Comparison of ENCODE assay signal across 28 mouse cellular contexts in the genomic region with DNA sequence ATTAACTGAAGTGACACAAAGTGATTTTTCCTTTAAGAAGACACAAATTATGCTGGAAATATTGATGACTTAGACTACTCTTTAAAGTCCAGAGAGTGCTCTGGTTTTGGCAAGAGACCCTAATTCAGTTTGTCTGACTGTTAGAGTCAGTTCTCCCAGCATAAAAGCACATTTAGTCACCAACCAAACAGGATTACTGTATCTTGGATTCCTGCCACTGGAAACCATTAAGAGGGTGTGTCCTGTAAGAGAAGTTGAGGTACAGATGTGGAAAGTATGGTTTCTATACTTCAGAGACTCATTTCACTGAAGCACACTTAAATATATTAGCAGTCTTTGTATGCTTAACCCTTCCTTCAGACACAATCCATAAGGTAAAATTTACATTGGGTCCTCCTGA.
A peak's percentile ranks its signal among the peaks of the same experiment; 100 is the strongest.
DNase-seq lines count a peak whose midpoint lies in the region; ATAC-seq and TF ChIP-seq lines count a peak whose summit lies in the region.
"Had no signal": no experiment of that assay in that cellular context is flagged by ENCODE, and none has a peak within 500 bp of the region (broad histone marks: within the 10 kb centered on the region; RNA-seq: fewer than 3 reads in every experiment).

No protein-coding gene starts in this region.

- H3K4me2 ChIP-seq in limb, embryonic 14.5 days (replicated peaks; ENCODE audit: low read depth, low read length, severe bottlenecking), result no peak overlapping the region
- peak overlapping the region; percentile 14 for H3K4me2 ChIP-seq in myocyte (ENCODE audit: low read depth)
- H3K4me2 ChIP-seq: embryonic facial prominence, embryonic 12.5 days; forebrain, embryonic 12.5 days had no signal

- peaks cover 3% of the 10 kb centered on the region; the same call in 1 of the 2 replicates for H3K4me1 ChIP-seq in limb, embryonic 14.5 days (ENCODE audit: control insufficient read depth, insufficient read depth, low read length)
- H3K4me1 ChIP-seq in limb, embryonic 10.5 days, result no peaks in the 10 kb centered on the region
- no peaks in the 10 kb centered on the region; the same call in 1 of the 2 replicates for H3K4me1 ChIP-seq in embryonic fibroblast, embryonic 13.5 days (ENCODE audit: control insufficient read depth, insufficient read depth, low read length)
- H3K4me1 ChIP-seq: embryonic facial prominence, embryonic 12.5 days; forebrain, embryonic 10.5 days; forebrain, embryonic 12.5 days had no signal

- H3K36me3 ChIP-seq in limb, embryonic 14.5 days (ENCODE audit: control insufficient read depth, insufficient read depth, low read length), result no peaks in the 10 kb centered on the region
- no peaks in the 10 kb centered on the region for H3K36me3 ChIP-seq in limb, embryonic 10.5 days
- H3K36me3 ChIP-seq in myocyte (ENCODE audit: control insufficient read depth, insufficient read depth), result no peaks in the 10 kb centered on the region
- H3K36me3 ChIP-seq: embryonic facial prominence, embryonic 12.5 days; forebrain, embryonic 10.5 days; forebrain, embryonic 12.5 days; G1E had no signal

- TF ChIP-seq POLR2A in limb, embryonic 14.5 days (IDR thresholded peaks at IDR 0.05; ENCODE audit: borderline replicate concordance, extremely low read depth, insufficient read depth, insufficient read length), result no peak
- TF ChIP-seq POLR2A in embryonic fibroblast, embryonic 13.5 days (IDR thresholded peaks at IDR 0.05; ENCODE audit: low read depth, low read length), result no peak
- no peak for TF ChIP-seq POLR2A in myocyte (IDR thresholded peaks at IDR 0.05; ENCODE audit: insufficient read length, low read depth)

- peak; percentile 50; the same call in 1 of the 2 replicates for ATAC-seq in limb, embryonic 14.5 days (ENCODE audit: low FRiP score, low read depth)
- no peak for ATAC-seq in granulocyte monocyte progenitor cell, adult 5-6 weeks (replicated peaks; ENCODE audit: poor library complexity, severe bottlenecking)
- ATAC-seq: CD4-positive, CD25-positive, alpha-beta regulatory T cell, adult 4 months; forebrain, embryonic 14.5 days; forebrain, embryonic 16.5 days had no signal

- H3K9me3 ChIP-seq in limb, embryonic 14.5 days (ENCODE audit: control insufficient read depth, low read length), result no peaks in the 10 kb centered on the region
- no peaks in the 10 kb centered on the region for H3K9me3 ChIP-seq in limb, embryonic 10.5 days (replicated peaks)
- H3K9me3 ChIP-seq: embryonic facial prominence, embryonic 12.5 days; forebrain, embryonic 10.5 days; forebrain, embryonic 12.5 days had no signal

- peak; percentile 82 for DNase-seq in limb, embryonic 14.5 days (ENCODE audit: low spot score)
- DNase-seq in limb, embryonic 10.5 days (ENCODE audit: low spot score), result no peak
- peak; percentile 56 for DNase-seq in NIH3T3 (ENCODE audit: low read depth)
- DNase-seq in thymus, postnatal 0 days (ENCODE audit: low spot score), result no peak
- DNase-seq in thymus, postnatal 4 days, result no peak
- DNase-seq: adrenal gland, adult 2 months; adrenal gland, postnatal 10 days; adrenal gland, postnatal 25 days; B cell, adult 2 months; cerebellum, adult 11 months; cerebellum, adult 18-20 months; cerebellum, adult 8-10 months; cerebellum, adult 9-11 months; cerebellum, postnatal 14 days; cerebellum, postnatal 36 days; embryo, embryonic 11 days had no signal

- no peak overlapping the region for H3K27ac ChIP-seq in limb, embryonic 14.5 days (replicated peaks; ENCODE audit: low read depth, low read length)
- H3K27ac ChIP-seq in limb, embryonic 10.5 days, result no peak overlapping the region
- peak overlapping the region; percentile 67 for H3K27ac ChIP-seq in embryonic fibroblast, embryonic 13.5 days (ENCODE audit: insufficient read depth, low read length)
- H3K27ac ChIP-seq: embryonic facial prominence, embryonic 12.5 days; forebrain, embryonic 10.5 days; forebrain, embryonic 12.5 days had no signal

- no peaks in the 10 kb centered on the region for H3K27me3 ChIP-seq in limb, embryonic 14.5 days (ENCODE audit: control insufficient read depth, insufficient read depth, low read length)
- H3K27me3 ChIP-seq in limb, embryonic 10.5 days (ENCODE audit: low read depth, poor library complexity, severe bottlenecking), result no peaks in the 10 kb centered on the region
- no peaks in the 10 kb centered on the region for H3K27me3 ChIP-seq in myocyte (ENCODE audit: control insufficient read depth, insufficient read depth, insufficient read length)
- H3K27me3 ChIP-seq: CH12.LX; embryonic facial prominence, embryonic 12.5 days; forebrain, embryonic 12.5 days had no signal

- no peak overlapping the region for H3K9ac ChIP-seq in limb, embryonic 14.5 days (ENCODE audit: low read depth, low read length, severe bottlenecking)
- H3K9ac ChIP-seq: embryonic facial prominence, embryonic 12.5 days; forebrain, embryonic 12.5 days had no signal

- H3K4me3 ChIP-seq in limb, embryonic 14.5 days (replicated peaks; ENCODE audit: low read length), result no peak overlapping the region
- H3K4me3 ChIP-seq in limb, embryonic 10.5 days, result no peak overlapping the region
- H3K4me3 ChIP-seq in embryonic fibroblast, embryonic 13.5 days (ENCODE audit: insufficient read depth, low read length), result no peak overlapping the region
- no peak overlapping the region for H3K4me3 ChIP-seq in myocyte
- H3K4me3 ChIP-seq: embryonic facial prominence, embryonic 12.5 days; erythroblast, embryonic 14.5 days; forebrain, embryonic 10.5 days; forebrain, embryonic 12.5 days had no signal

- TF ChIP-seq CTCF in embryonic fibroblast, embryonic 13.5 days (IDR thresholded peaks at IDR 0.05; ENCODE audit: borderline replicate concordance, insufficient read depth, low read length), result no peak

- H3K79me2 ChIP-seq in myocyte (ENCODE audit: control insufficient read depth, insufficient read depth), result no peaks in the 10 kb centered on the region

- H3ac ChIP-seq in myocyte (ENCODE audit: control insufficient read depth, insufficient read length), result no peak overlapping the region

TF ChIP-seq in myocyte, 11 proteins besides CTCF, POLR2A, EP300 and RAD21:
- no peak for TF ChIP-seq E2F4 (IDR thresholded peaks at IDR 0.05; ENCODE audit: insufficient read depth)
- TF ChIP-seq REST (IDR thresholded peaks at IDR 0.05; ENCODE audit: insufficient read depth, insufficient read length), result no peak
- no peak for TF ChIP-seq TCF3 (IDR thresholded peaks at IDR 0.05; ENCODE audit: insufficient read length, low read depth)
- TF ChIP-seq MYOD1 (IDR thresholded peaks at IDR 0.05; ENCODE audit: control insufficient read depth in 1 of 3, insufficient read length in 2 of 3, low read depth in 2 of 3), result no peak
- no peak for TF ChIP-seq USF1 (IDR thresholded peaks at IDR 0.05; ENCODE audit: low read depth)
- TF ChIP-seq MYOG (IDR thresholded peaks at IDR 0.05; ENCODE audit: control insufficient read depth in 1 of 3, insufficient read depth in 1 of 3, insufficient read length in 2 of 3, low read depth in 2 of 3), result no peak

Comparison
In these comparisons a context has a peak if more than half of its experiments do, and no peak if none do; other contexts are left out.
1. DNase-seq: peak in limb, embryonic 14.5 days (single experiment) and NIH3T3 (single experiment); none in limb, embryonic 10.5 days (single experiment), thymus, postnatal 0 days (single experiment) and thymus, postnatal 4 days (single experiment).